ENCODE assay signal across 16 mouse cellular contexts in the genomic region with DNA sequence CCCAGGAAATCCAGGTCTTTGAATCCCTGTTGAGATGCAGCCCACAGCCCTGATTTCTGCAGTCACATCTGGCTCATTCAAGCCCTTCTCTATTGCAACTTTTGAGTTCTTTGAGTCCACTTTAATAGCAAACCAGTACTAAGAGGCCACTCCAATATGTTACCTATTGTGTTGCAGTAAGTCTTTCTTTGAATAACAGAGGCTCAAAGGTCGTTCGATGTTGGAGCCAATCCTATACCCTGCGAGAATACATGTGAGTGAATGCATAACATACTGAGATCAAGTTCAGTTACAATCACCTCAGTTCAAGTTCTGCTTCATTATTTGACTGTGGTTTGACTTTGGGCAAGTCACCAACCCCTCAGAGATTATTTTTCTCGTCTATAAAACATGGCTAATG. TPM values are rescaled to one million over a fixed set of nuclear protein-coding genes. Genes with fewer than 3 reads are reported as not detected.
A peak's percentile ranks its signal among the peaks of the same experiment; 100 is the strongest.
DNase-seq lines count a peak whose midpoint lies in the region; ATAC-seq and TF ChIP-seq lines count a peak whose summit lies in the region.
"Had no signal": no experiment of that assay in that cellular context is flagged by ENCODE, and none has a peak within 500 bp of the region (broad histone marks: within the 10 kb centered on the region; RNA-seq: fewer than 3 reads in every experiment).

No protein-coding gene starts in this region.

- H3K36me3 ChIP-seq in intestine, postnatal 0 days (ENCODE audit: control insufficient read depth, insufficient read depth): no peaks in the 10 kb centered on the region
- no peaks in the 10 kb centered on the region for H3K36me3 ChIP-seq in intestine, embryonic 16.5 days (ENCODE audit: control insufficient read depth, insufficient read depth, low read length)
- H3K36me3 ChIP-seq in kidney, embryonic 16.5 days (ENCODE audit: insufficient read depth, low read length): no peaks in the 10 kb centered on the region
- H3K36me3 ChIP-seq: embryonic facial prominence, embryonic 13.5 days; forebrain, embryonic 12.5 days; heart, embryonic 12.5 days; hindbrain, embryonic 15.5 days had no signal

- no peak overlapping the region for H3K9ac ChIP-seq in intestine, postnatal 0 days (ENCODE audit: low read depth, low read length)
- H3K9ac ChIP-seq in intestine, embryonic 16.5 days (ENCODE audit: low read depth, low read length): no peak overlapping the region
- no peak overlapping the region for H3K9ac ChIP-seq in kidney, embryonic 16.5 days (replicated peaks; ENCODE audit: low read length)
- H3K9ac ChIP-seq: embryonic facial prominence, embryonic 13.5 days; forebrain, embryonic 12.5 days; forebrain, postnatal 0 days; heart, embryonic 12.5 days; hindbrain, embryonic 15.5 days had no signal

- 0 out of 2 replicates have a peak, but pooled peaks have one; percentile 57 for ATAC-seq in intestine, postnatal 0 days
- no peak for ATAC-seq in intestine, embryonic 16.5 days
- ATAC-seq in kidney, embryonic 16.5 days (ENCODE audit: low FRiP score, low TSS enrichment): peak; percentile 89
- ATAC-seq: forebrain, postnatal 0 days had no signal

- peak; percentile 85 for DNase-seq in kidney, adult 9 months
- DNase-seq in gastrocnemius, postnatal 36 days: no peak
- no peak for DNase-seq in right cerebral cortex, postnatal 4 days
- DNase-seq: adrenal gland, adult 2 months; cerebellum, adult 18-20 months; cerebellum, adult 9-11 months; cerebellum, postnatal 36 days; forebrain, postnatal 0 days; gastrocnemius, postnatal 25 days had no signal

- no peak for TF ChIP-seq CTCF in intestine, postnatal 0 days (IDR thresholded peaks at IDR 0.05; ENCODE audit: low read depth)

- no peaks in the 10 kb centered on the region for H3K4me1 ChIP-seq in intestine, postnatal 0 days (replicated peaks; ENCODE audit: control insufficient read depth, insufficient read depth, low read length)
- H3K4me1 ChIP-seq in intestine, embryonic 16.5 days (ENCODE audit: control insufficient read depth, insufficient read depth, low read length): peaks cover 3% of the 10 kb centered on the region; the same call in 1 of the 2 replicates
- peaks cover 24% of the 10 kb centered on the region for H3K4me1 ChIP-seq in kidney, embryonic 16.5 days (ENCODE audit: insufficient read depth, low read length)
- H3K4me1 ChIP-seq: forebrain, embryonic 12.5 days; hindbrain, embryonic 15.5 days had no signal

- H3K4me3 ChIP-seq in intestine, postnatal 0 days (ENCODE audit: low read depth, low read length): no peak overlapping the region
- no peak overlapping the region for H3K4me3 ChIP-seq in intestine, embryonic 16.5 days (ENCODE audit: low read length)
- H3K4me3 ChIP-seq in kidney, embryonic 16.5 days (ENCODE audit: low read length): no peak overlapping the region
- H3K4me3 ChIP-seq: embryonic facial prominence, embryonic 13.5 days; forebrain, embryonic 12.5 days; heart, embryonic 12.5 days; hindbrain, embryonic 15.5 days had no signal

- intact Hi-C loops in gastrocnemius, postnatal 36 days (cut with DNase I): no loop called here

- H3K4me2 ChIP-seq in intestine, postnatal 0 days (replicated peaks; ENCODE audit: low read depth): no peak overlapping the region
- H3K4me2 ChIP-seq in intestine, embryonic 16.5 days (ENCODE audit: low read depth, low read length): no peak overlapping the region
- no peak overlapping the region for H3K4me2 ChIP-seq in kidney, embryonic 16.5 days (replicated peaks; ENCODE audit: low read depth, low read length)
- H3K4me2 ChIP-seq: embryonic facial prominence, embryonic 13.5 days; forebrain, embryonic 12.5 days; heart, embryonic 12.5 days; hindbrain, embryonic 15.5 days had no signal

- no peaks in the 10 kb centered on the region for H3K9me3 ChIP-seq in intestine, postnatal 0 days (ENCODE audit: control insufficient read depth)
- H3K9me3 ChIP-seq in intestine, embryonic 16.5 days (ENCODE audit: control insufficient read depth, low read length): no peaks in the 10 kb centered on the region
- no peaks in the 10 kb centered on the region for H3K9me3 ChIP-seq in kidney, embryonic 16.5 days (ENCODE audit: low read length)
- H3K9me3 ChIP-seq: embryonic facial prominence, embryonic 13.5 days; forebrain, embryonic 12.5 days; heart, embryonic 12.5 days; hindbrain, embryonic 15.5 days had no signal

- no peaks in the 10 kb centered on the region for H3K27me3 ChIP-seq in intestine, postnatal 0 days (replicated peaks; ENCODE audit: control insufficient read depth, insufficient read depth, low read length)
- H3K27me3 ChIP-seq in intestine, embryonic 16.5 days (replicated peaks; ENCODE audit: control insufficient read depth, insufficient read depth, low read length): no peaks in the 10 kb centered on the region
- no peaks in the 10 kb centered on the region for H3K27me3 ChIP-seq in kidney, embryonic 16.5 days (ENCODE audit: insufficient read depth, low read length)
- H3K27me3 ChIP-seq: embryonic facial prominence, embryonic 13.5 days; forebrain, embryonic 12.5 days; hindbrain, embryonic 15.5 days had no signal

- no peak overlapping the region for H3K27ac ChIP-seq in intestine, postnatal 0 days (ENCODE audit: low read depth, low read length)
- no peak overlapping the region for H3K27ac ChIP-seq in intestine, embryonic 16.5 days (ENCODE audit: low read length)
- peak overlapping the region; percentile 78 for H3K27ac ChIP-seq in kidney, embryonic 16.5 days (ENCODE audit: low read length)
- H3K27ac ChIP-seq: embryonic facial prominence, embryonic 13.5 days; forebrain, embryonic 12.5 days; hindbrain, embryonic 15.5 days had no signal

- WGBS in intestine, postnatal 0 days: 77% methylated on average over 4 of the region's 4 CpGs
- WGBS in intestine, embryonic 16.5 days: 78% methylated on average over 4 of the region's 4 CpGs
- WGBS in kidney, embryonic 16.5 days: 48% methylated on average over 4 of the region's 4 CpGs

RNA-seq across cellular contexts. Expression of a gene that starts 47.5 kb away (rescaled TPM):
- 0.20 and 0.27 TPM in 2 replicates for polyA plus RNA-seq in intestine, postnatal 0 days (2015; fragmentation: Nextera tagmentation; extraction: Ambion mirVana)
- polyA plus RNA-seq in intestine, embryonic 16.5 days (2015; fragmentation: Nextera tagmentation; extraction: Ambion mirVana): 0.37 and 0.40 TPM in 2 replicates
- 5.7 and 6.1 TPM in 2 replicates for polyA plus RNA-seq in kidney, embryonic 16.5 days (2015; fragmentation: Nextera tagmentation; extraction: Ambion mirVana)
- under 1 TPM; 0.94 to 0.99 TPM for total RNA-seq in gastrocnemius, postnatal 36 days (2021)
